Mouse (Mus musculus) thymus, adult 18-20 months (tissue): ENCODE measurements around the gene Fuca1.
"Not testable (repeated sequence)": the region's sequence is repeated elsewhere in the genome, so short reads cannot be mapped to it uniquely, and the experiment has no call there.

ENCODE experiments used
- DNase-seq, 2 experiments: peaks; one replicate each; pipeline ENCODE4 v3.0.0; 2022; ENCODE audit warnings: mixed read lengths in 2 of 2

The Fuca1 gene

GRCm38 (mm10) chr4:135924418-135924817 is 3.9 kb downstream of the Fuca1 start:
- DNase-seq, result no peak

GRCm38 (mm10) chr4:135925341-135925740 is 4.8 kb downstream of the Fuca1 start:
- DNase-seq, result no peak

GRCm38 (mm10) chr4:135926195-135926808 is 5.8 kb downstream of the Fuca1 start:
- DNase-seq, result no peak

GRCm38 (mm10) chr4:135926861-135927260 is 6.3 kb downstream of the Fuca1 start:
- no peak for DNase-seq

GRCm38 (mm10) chr4:135928376-135928775 is 7.8 kb downstream of the Fuca1 start:
- no peak for DNase-seq

GRCm38 (mm10) chr4:135929405-135929804 is 8.9 kb downstream of the Fuca1 start:
- no peak for DNase-seq

- no peak for DNase-seq
Observed at GRCm38 (mm10) chr4:135929828-135930227, 9.3 kb downstream of the Fuca1 start.

GRCm38 (mm10) chr4:135930239-135930638 is 9.7 kb downstream of the Fuca1 start:
- no peak for DNase-seq

GRCm38 (mm10) chr4:135931832-135932231 is 11.3 kb downstream of the Fuca1 start:
- DNase-seq, result no peak

- no peak for DNase-seq
Observed at GRCm38 (mm10) chr4:135934708-135935500, 14.4 kb downstream of the Fuca1 start.

GRCm38 (mm10) chr4:135935502-135935901 is 15.0 kb downstream of the Fuca1 start:
- no peak for DNase-seq

- no peak for DNase-seq
Observed at GRCm38 (mm10) chr4:135938858-135939257, 18.3 kb downstream of the Fuca1 start.

- DNase-seq, result not testable (repeated sequence)
Observed at GRCm38 (mm10) chr4:135941026-135941425, 20.5 kb downstream of the Fuca1 start.

- no peak for DNase-seq
Observed at GRCm38 (mm10) chr4:135942193-135942592, 21.7 kb downstream of the Fuca1 start.

- DNase-seq, result no peak
Observed at GRCm38 (mm10) chr4:135943389-135943788, 22.9 kb downstream of the Fuca1 start.

- no peak for DNase-seq
Observed at GRCm38 (mm10) chr4:135945706-135946105, 25.2 kb downstream of the Fuca1 start.

GRCm38 (mm10) chr4:135946278-135946658 is 25.7 kb downstream of the Fuca1 start, which contains the start of gene Hmgcl:
TSS of gene Hmgcl (plus strand) at chr4:135946448.
- peak; percentile 89 to 92 for DNase-seq

- DNase-seq, result no peak
Observed at GRCm38 (mm10) chr4:135946659-135947301, 26.2 kb downstream of the Fuca1 start.

GRCm38 (mm10) chr4:135948142-135948541 is 27.6 kb downstream of the Fuca1 start:
- no peak for DNase-seq

- DNase-seq, result no peak
Observed at GRCm38 (mm10) chr4:135949475-135949874, 28.9 kb downstream of the Fuca1 start.

GRCm38 (mm10) chr4:135949911-135950310 is 29.4 kb downstream of the Fuca1 start:
- DNase-seq, result no peak

- DNase-seq, result no peak
Observed at GRCm38 (mm10) chr4:135950365-135950764, 29.8 kb downstream of the Fuca1 start.

- no peak for DNase-seq
Observed at GRCm38 (mm10) chr4:135951505-135951904, 31.0 kb downstream of the Fuca1 start.

GRCm38 (mm10) chr4:135953179-135953578 is 32.6 kb downstream of the Fuca1 start:
- no peak for DNase-seq
